Mouse (Mus musculus) midbrain, postnatal 0 days (tissue): ENCODE measurements at regions not wholly inside any gene's neighbourhood (a gene's known extent, or its start where the extent isn't known, plus 50 kb on each side); places are given as distances from the start of the nearest gene placed in this dataset.

ENCODE experiments used
- ATAC-seq: fragments of 200-750 bp; cut with Nextera tagmentation; 2 replicates; pipeline ENCODE4 v1.8.0; 2017; ENCODE audit warnings: moderate number of reproducible peaks, mild to moderate bottlenecking, moderate TSS enrichment, moderate library complexity; ENCODE audit not compliant: low FRiP score
- DNase-seq: peaks from one replicate; pipeline ENCODE4 v3.0.0-alpha.2; 2015; ENCODE audit warnings: low spot score
- H3K27ac ChIP-seq: fragments of 300-500 bp; sonication (generic); 2 replicates; pipeline ENCODE4 v1.5.1; 2014; ENCODE audit warnings: low read depth, mild to moderate bottlenecking, low read length, mixed read lengths
- H3K27me3 ChIP-seq: fragments of 300-500 bp; sonication (generic); 2 replicates; pipeline ENCODE4 v1.6.1; 2014; ENCODE audit warnings: low read length, control low read depth, mixed read lengths; ENCODE audit not compliant: insufficient read depth
- H3K36me3 ChIP-seq: fragments of 300-500 bp; sonication (generic); 2 replicates; pipeline ENCODE4 v1.6.1; 2014; ENCODE audit warnings: low read length, control low read depth, mixed read lengths; ENCODE audit not compliant: insufficient read depth
- H3K4me1 ChIP-seq: fragments of 300-500 bp; sonication (generic); 2 replicates; pipeline ENCODE4 v1.6.1; 2014; ENCODE audit warnings: mild to moderate bottlenecking, control low read depth, antibody characterized with exemption, low read length, mixed read lengths; ENCODE audit not compliant: insufficient read depth
- H3K4me2 ChIP-seq: fragments of 300-500 bp; sonication (generic); 2 replicates; pipeline ENCODE4 v1.6.1; 2014; ENCODE audit warnings: low read depth, mild to moderate bottlenecking, low read length, mixed read lengths; ENCODE audit not compliant: poor library complexity, severe bottlenecking
- H3K4me3 ChIP-seq: fragments of 300-500 bp; sonication (generic); 2 replicates; pipeline ENCODE4 v1.5.1; 2014; ENCODE audit warnings: low read depth, mild to moderate bottlenecking, low read length, moderate library complexity
- H3K9ac ChIP-seq: fragments of 300-500 bp; sonication (generic); replicated peaks from 2 replicates; pipeline ENCODE4 v1.6.1; 2014; ENCODE audit warnings: mild to moderate bottlenecking, low read length, moderate library complexity, mixed read lengths; ENCODE audit not compliant: poor library complexity, severe bottlenecking
- H3K9me3 ChIP-seq: fragments of 300-500 bp; sonication (generic); 2 replicates; pipeline ENCODE4 v1.6.1; 2016; ENCODE audit warnings: low read length, control low read depth
- CTCF ChIP-seq: IDR thresholded peaks from 2 replicates; pipeline ENCODE4 v1.5.1; 2016; ENCODE audit warnings: antibody characterized with exemption, mild to moderate bottlenecking
- WGBS: fragments of 180-500 bp; shearing (Covaris S2); extraction: QIAGEN DNeasy Blood & Tissue Kit; methylation state at CpG from one replicate; pipeline ENCODE4 v1.1.7; 2014; 5-methylcytosine and 5-hydroxymethylcytosine counted together

GRCm38 (mm10) chr7:58151713-58152112, 504.3 kb upstream of the Atp10a start:
- Histone ChIP-seq H3K27me3 (no peaks in the 10 kb centered on the region), H3K4me1 (no peaks in the 10 kb centered on the region), H3K4me2 (no peak overlapping the region), H3K36me3 (no peaks in the 10 kb centered on the region), H3K4me3 (no peak overlapping the region), H3K27ac (no peak overlapping the region), H3K9me3 (no peaks in the 10 kb centered on the region), H3K9ac (no peak overlapping the region)
- ATAC-seq: no peak
- WGBS: 46% methylated on average over 3 of the region's 3 CpGs
- TF ChIP-seq CTCF: no peak
- peak; percentile 15 for DNase-seq

GRCm38 (mm10) chr7:58184913-58185312, 471.1 kb upstream of the Atp10a start:
- ATAC-seq (no peak), DNase-seq (no peak)
- Histone ChIP-seq H3K9ac (no peak overlapping the region), H3K9me3 (no peaks in the 10 kb centered on the region), H3K4me3 (no peak overlapping the region), H3K4me1 (no peaks in the 10 kb centered on the region), H3K4me2 (no peak overlapping the region), H3K27ac (no peak overlapping the region), H3K27me3 (no peaks in the 10 kb centered on the region), H3K36me3 (no peaks in the 10 kb centered on the region)
- TF ChIP-seq CTCF: no peak
- WGBS: 72% methylated on average over 4 of the region's 4 CpGs

GRCm38 (mm10) chr7:58217726-58218125, 438.2 kb upstream of the Atp10a start:
- 88% methylated on average over 2 of the region's 2 CpGs for WGBS
- no peaks in the 10 kb centered on the region for H3K4me1 ChIP-seq
- H3K36me3 ChIP-seq: no peaks in the 10 kb centered on the region
- no peak overlapping the region for H3K4me3 ChIP-seq
- no peak overlapping the region for H3K4me2 ChIP-seq
- no peaks in the 10 kb centered on the region for H3K27me3 ChIP-seq
- TF ChIP-seq CTCF: no peak
- no peak for ATAC-seq
- no peak overlapping the region for H3K27ac ChIP-seq
- no peaks in the 10 kb centered on the region for H3K9me3 ChIP-seq
- H3K9ac ChIP-seq: no peak overlapping the region
- no peak for DNase-seq

DNA sequence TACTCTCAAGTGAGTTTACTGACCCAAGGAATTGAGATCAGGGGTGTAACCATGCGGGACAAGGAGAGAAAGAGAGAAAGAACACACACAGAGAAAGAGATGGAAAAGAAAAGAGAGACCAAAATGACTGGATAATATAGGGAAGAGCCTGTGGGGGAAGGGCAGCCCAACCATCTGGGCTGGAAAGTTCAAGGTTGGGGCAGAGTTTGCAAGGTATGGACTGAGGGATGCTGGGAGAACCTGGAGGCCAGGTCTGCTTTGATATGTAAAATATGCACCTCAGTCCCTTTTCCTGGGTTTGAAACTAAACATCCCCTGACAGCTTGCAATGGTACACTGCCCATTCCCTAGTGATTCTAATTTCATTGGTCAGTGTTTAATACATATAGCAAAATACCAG, 431.2 kb upstream of the Atp10a start:
- H3K4me1 ChIP-seq: no peaks in the 10 kb centered on the region
- H3K9ac ChIP-seq: no peak overlapping the region
- no peak overlapping the region for H3K27ac ChIP-seq
- TF ChIP-seq CTCF: no peak
- H3K9me3 ChIP-seq: no peaks in the 10 kb centered on the region
- H3K27me3 ChIP-seq: no peaks in the 10 kb centered on the region
- no peaks in the 10 kb centered on the region for H3K36me3 ChIP-seq
- ATAC-seq: no peak
- H3K4me3 ChIP-seq: no peak overlapping the region
- DNase-seq: no peak
- H3K4me2 ChIP-seq: no peak overlapping the region
- WGBS: 20% methylated on average over 1 of the region's 1 CpGs

- Histone ChIP-seq H3K9me3 (no peaks in the 10 kb centered on the region), H3K4me3 (no peak overlapping the region), H3K27me3 (no peaks in the 10 kb centered on the region), H3K36me3 (no peaks in the 10 kb centered on the region), H3K4me1 (no peaks in the 10 kb centered on the region), H3K27ac (no peak overlapping the region), H3K9ac (no peak overlapping the region), H3K4me2 (no peak overlapping the region)
- DNase-seq: peak; percentile 14
- no peak for ATAC-seq
- no peak for TF ChIP-seq CTCF
- WGBS: 35% methylated on average over 2 of the region's 2 CpGs
Observed at GRCm38 (mm10) chr7:58225713-58226112, 430.3 kb upstream of the Atp10a start.

GRCm38 (mm10) chr7:58230162-58230681, 425.7 kb upstream of the Atp10a start:
- Histone ChIP-seq H3K9me3 (no peaks in the 10 kb centered on the region), H3K36me3 (no peaks in the 10 kb centered on the region), H3K4me2 (no peak overlapping the region), H3K4me3 (no peak overlapping the region), H3K9ac (no peak overlapping the region), H3K27me3 (no peaks in the 10 kb centered on the region), H3K4me1 (no peaks in the 10 kb centered on the region), H3K27ac (no peak overlapping the region)
- 72% methylated on average over 3 of the region's 3 CpGs for WGBS
- DNase-seq (peak; percentile 17), ATAC-seq (no peak)
- no peak for TF ChIP-seq CTCF
